Mouse (Mus musculus): ENCODE data around the gene Yod1.

DNA sequence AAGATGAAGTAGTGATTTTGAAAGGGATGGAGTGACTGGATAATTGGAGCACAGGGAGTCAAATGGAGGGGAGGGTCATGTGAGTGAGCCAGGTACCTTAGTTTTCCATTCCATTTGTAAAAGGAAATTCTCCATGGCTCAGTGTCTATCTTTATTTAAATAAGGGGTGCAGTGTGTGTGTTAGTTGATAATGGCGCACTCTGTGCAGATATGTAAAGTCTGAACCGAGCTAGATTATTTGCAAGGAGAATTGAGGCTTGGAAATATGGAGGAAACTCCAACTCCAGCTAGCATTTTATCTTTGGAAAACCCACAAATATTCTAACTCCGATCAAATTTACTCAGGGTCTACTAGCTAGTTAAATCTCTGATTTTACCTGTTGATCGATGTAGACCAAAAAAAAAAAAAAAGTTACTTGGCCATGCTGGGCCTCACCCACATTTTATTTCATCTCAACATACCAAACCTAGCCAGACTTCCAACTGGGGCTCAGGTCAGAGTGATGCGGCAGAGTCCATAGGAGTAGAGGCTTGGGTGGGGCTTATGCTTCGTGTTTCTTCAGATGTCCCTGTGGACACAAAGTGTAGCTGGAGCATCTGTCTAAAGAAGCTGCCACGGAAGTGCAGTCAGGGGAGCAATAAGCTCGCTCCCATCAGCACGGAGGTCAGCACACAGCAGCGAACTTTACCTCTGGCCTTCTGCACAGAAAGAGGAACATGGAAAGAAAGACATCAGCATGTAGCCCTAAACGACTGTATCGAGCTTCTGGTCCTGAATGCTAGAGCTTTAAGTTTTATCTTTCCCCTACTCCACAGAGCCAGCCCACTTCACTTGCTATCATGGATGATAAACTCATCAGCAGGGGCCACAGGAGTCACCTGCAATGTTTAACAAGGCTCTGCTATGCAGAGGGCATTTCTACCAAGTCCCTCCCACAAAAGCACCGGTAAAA lies 15.9 kb downstream of the Yod1 start:
- no peak for TF ChIP-seq CTCF (conservative IDR thresholded peaks at IDR 0.05; ENCODE audit: low read length)
- TF ChIP-seq NANOG (IDR thresholded peaks at IDR 0.05; ENCODE audit: borderline replicate concordance, low read length): no peak
